Mouse (Mus musculus) left cerebral cortex, adult 8-10 months (tissue): ENCODE measurements around the gene Arhgap19. TPM values are rescaled to one million over a fixed set of nuclear protein-coding genes. Genes with fewer than 3 reads are reported as not detected.

ENCODE experiments used
- DNase-seq, 2 experiments: peaks; one replicate each; pipeline ENCODE4 v3.0.0; 2022; ENCODE audit warnings: low spot score in 2 of 2
- total RNA-seq, 4 experiments: library from RNA; stranded (reverse); gene quantifications; 2 replicates each; pipeline ENCODE4 v1.2.4; 2022

Arhgap19 gene
- total RNA-seq, 4 experiments from 2014 or later, result 3.2 to 5.5 (median 3.8) TPM

DNA sequence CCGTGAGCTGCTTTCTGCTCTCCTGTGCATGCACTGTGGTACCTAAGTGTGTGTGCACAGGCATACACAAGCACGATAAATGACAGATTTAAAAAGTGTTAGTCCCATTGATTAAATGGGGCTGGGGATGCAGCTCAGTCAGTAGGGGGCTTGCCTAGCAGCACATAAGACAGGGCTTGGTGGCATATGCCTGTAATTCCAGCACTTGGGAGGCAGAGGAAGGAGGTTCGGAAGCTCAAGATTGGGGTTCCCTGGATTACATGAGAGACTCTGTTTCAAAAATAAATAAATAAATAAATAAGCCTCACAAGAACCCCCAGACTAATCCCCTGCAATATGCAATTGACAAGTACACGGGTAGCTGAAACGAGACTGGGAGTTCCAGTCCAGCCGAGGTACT, 1.4 kb downstream of the Arhgap19 start:
- DNase-seq, result no peak

DNA sequence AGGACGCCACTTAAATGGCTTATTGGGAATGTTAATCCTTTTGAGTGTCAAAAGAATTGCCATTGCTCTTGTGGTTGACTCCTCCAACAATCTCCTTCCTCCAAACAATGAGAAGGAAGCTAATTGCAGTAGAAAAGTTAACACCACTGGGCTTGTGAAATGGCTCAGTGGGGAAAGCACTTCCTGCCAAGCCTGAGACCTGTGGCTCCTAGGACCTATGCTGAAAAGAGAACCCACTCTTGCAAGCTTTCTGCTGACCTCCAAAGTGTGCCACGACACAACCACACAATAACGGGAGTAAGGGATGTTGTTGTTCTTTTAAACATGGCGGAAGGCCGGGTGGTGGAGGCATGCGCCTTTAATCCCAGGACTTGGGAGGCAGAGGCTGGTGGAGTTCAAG, 4.3 kb downstream of the Arhgap19 start:
- DNase-seq, result no peak

DNA sequence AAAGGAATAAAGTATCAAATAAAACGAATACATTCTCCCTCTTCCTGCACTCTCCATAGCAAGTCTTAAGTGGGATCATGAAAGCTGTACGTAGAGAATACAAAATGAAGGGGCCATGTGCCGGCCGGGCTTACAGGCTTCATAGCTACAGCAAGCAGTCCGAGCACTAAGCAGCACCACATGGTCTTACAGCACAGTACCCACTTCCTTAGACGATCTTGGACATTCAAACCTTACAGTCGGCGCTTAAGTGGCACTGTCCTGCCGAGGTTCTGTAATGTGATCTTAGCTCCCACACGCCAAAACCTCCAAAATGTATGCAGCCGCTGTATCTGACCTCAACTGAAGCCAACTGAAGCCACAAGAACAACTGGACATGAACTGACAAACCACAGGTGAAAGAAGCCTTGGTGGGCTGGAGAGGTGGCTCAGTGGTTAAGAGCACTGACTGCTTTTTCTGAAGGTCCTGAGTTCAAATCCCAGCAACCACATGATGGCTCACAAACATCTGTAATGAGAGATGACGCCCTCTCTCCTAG, 5.0 kb downstream of the Arhgap19 start:
- DNase-seq, result no peak

DNA sequence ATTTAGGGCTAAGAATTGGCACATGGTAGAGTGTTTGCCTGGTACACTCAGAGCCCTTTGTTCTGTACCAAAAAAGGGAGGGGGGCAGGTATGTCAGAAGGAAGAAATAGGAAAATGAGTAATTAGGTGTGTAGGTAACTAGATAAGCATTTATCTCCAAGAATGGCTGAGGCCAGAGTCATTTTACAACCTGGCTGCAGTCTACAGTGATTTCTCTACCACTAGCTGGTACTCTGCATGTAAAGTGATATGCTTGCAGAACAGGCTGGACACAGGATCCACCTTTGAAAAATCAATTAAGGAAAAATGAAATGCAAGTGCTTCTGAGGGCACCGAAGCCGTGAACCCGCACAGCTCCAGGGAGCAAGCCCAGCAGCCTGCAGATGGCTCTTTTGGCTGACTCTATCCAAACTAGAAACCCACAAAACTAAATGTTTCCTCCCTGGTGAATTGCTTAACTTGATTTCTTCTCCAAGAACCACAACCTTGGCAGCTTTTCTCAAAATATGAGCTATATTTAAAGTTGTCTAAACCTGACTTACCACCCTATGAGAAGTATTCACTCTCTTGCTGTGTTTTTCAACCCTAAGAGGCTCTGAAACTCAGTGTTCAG, 5.6 kb downstream of the Arhgap19 start:
- no peak for DNase-seq

DNA sequence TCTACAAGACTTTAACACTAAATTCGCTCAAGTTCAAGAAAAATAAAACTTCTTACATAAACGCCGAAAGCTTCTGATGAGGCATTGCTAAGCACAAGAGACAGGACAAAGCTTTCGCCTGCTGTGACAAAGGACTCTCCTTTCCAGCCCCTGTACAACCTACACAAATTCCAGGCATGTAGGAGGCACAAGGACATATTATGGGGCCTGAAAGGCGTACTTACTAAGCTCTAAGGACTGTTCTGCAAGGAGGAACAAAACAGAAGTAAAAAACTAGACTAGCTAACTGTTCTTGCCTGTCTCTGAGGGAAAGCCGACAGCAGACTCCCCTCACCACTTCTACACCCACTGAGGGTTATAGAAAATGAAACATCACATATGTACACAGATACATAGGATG, 6.9 kb downstream of the Arhgap19 start:
- no peak for DNase-seq

DNA sequence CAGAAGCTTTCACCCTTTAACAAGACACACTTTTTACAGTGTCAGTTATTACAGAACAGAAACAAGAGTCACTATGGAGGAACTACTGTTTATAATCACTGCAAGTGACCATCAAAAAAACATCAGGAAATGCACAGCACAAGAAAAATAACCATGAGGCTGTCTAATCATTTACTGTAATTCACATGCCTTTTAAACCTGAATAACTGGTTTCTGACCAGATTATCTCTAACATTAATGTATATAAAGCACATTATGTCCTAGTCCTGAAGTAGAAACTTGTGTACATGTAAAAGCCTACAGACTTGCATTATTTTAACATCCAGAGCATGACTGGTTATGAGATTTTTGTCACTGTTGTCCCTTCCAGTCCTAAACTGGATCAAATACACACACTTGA, 7.8 kb downstream of the Arhgap19 start:
- no peak for DNase-seq

DNA sequence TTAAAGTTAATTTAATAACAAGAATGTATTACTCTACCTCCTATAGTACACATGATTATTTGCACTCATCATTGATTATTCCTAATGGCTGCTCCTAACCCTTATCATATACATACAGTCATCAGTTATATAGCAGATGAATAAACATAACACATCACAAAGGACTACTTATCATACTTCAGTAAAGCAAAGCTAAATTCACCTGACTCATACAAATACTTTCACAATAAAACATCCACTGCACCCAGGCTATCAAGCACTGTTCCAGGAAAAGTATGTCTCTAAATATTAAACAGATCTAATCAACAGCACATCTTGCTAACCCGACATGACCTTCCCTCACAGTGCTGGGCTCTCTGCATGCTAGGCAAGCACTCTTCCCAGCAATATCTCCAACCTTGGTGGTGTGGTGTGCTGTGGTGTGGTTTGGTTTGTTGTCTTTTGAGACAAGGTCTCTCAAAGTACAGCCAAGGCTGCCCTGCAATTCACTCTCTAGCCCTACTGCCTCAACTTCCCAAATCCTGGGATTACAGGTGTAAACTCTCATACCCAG, 8.8 kb downstream of the Arhgap19 start:
- no peak for DNase-seq

GRCm38 (mm10) chr19:41791384-41791783, 10.5 kb downstream of the Arhgap19 start:
- DNase-seq, result no peak

DNA sequence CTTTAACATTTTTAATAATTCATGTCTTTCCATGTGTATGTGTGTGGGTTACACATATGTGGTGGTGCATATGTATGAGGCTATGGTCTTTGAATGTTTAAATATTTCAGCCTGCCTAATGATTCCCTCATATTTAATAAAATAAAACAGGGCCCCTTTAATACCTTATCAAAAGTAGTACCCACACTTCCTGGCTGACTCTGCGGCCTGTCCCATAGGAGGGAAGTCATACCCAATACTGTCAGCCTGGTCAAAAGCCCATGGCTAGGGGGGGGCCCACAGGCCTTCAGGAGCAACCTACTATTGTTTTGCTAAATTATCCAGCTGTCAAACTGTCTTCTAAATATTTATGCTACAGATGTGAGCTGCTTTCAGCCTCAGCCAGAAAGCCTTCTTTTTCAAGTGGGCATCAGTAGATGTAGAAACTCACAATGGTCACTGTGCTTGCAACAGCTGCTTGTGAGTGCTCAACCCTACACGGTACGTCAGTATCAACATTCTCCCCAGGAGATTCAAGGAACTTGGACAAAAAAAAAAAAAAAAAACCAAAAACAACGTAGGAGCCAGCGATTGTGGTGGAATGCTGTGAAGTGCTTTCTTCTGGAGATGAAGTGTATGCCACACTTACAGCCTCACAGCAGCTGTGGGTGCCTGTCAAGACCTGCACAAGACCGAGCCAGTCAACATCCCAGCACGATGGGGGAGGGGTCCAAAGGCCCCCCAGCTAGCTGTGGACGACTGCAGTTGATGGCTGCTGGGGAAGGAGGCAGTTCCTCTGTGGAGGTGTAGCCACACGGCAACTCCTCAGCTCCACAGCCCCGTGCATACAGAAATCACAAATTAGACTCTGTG, 12.5 kb downstream of the Arhgap19 start:
- no peak for DNase-seq

DNA sequence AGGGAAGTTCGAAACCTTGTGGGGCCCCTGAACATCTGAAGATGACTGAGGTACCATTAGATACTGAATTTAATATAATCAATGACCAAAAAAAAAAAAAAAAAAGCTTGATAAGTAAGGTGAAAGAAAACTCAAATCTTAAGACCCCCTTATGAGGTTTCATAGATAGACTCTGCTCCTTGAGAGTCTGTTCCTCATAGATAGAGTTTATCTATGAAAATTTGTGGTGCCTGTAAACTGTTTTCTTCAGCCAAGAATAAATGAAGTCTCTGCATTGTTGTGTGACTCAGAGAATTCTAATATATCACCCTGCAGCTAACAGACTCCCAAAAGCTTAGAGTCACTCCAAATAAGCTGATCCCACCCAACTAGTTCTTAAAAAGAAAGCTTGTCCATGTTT, 15.0 kb downstream of the Arhgap19 start:
- no peak for DNase-seq

GRCm38 (mm10) chr19:41777514-41777913, 24.3 kb downstream of the Arhgap19 start:
- no peak for DNase-seq

DNA sequence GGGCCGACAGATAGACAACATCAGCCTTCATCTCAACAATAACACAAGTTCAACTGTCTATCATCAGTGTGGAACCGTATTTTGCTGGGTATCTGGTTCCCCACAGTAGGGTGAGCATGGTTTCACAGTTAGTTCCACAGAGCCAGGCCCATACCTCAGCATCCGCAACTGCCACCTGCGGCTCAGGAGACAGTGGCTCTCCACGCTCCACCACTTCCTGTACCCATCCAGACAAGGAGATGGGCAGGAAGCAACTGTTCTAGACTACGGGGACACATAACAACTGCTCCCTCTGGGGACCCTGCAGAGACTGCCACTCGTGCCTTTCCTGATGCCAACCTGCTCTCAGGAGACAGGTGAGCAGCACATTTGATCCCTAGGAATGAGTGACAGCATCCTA, 33.1 kb downstream of the Arhgap19 start:
- DNase-seq, result no peak

DNA sequence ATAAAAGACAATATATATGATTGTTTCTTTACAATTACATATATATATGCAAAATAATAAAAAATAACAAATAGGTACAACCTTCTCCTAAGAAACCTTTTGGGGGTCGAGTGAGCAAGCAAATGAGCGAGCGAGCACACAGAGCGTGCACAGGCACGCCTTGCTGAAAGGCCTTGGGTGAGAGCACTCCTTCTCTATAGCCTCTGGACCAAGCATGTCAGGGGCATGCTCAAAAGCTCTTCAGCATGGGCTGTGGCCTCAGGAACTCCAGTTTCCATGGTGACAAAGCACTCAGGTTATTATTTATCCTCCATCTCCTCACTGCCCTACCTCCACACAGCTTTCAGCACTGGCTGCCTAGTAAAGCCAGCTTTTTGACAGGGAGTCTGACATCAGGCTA, 35.2 kb downstream of the Arhgap19 start:
- no peak for DNase-seq

DNA sequence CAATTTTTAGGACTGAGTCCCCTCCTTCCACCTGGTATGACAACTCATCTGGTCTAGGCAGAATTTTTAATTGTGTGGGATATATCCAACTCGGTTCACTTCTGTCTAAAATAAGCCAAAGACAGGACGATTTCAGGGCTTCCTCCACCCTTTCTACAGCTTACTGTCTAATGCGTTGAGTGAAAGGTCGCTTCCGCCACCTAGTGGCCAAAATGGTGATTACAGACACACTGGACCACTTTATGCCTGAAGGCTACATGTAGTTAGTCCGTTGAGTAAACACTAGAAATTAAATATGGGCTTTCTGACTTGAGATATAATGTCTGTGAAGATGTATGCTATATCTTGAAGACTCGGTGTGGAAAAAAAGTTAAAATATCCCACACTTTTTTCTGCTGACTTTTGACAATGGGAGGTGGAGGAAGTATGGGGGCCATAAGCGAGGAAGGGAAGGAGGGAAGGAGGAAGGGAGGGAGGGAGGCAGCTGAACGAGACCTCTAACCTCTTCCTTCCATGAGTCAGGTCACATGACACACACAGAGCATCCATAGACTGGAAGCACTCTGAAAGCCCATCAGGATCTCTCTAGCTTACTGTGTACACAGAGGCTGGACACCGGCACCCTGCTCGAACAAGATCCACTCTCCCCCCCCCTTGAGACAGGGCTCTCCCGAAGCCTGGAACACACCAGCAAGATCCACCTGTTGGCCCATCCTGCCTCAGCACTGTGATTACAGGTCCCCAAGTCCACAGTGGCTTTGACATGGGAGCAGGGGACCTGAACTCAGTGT, 37.8 kb downstream of the Arhgap19 start:
- peak; percentile 73 to 97 for DNase-seq

- no peak for DNase-seq
Measured at GRCm38 (mm10) chr19:41761529-41761928, 40.3 kb downstream of the Arhgap19 start.

GRCm38 (mm10) chr19:41759765-41760164, 42.1 kb downstream of the Arhgap19 start:
- DNase-seq, result no peak

DNA sequence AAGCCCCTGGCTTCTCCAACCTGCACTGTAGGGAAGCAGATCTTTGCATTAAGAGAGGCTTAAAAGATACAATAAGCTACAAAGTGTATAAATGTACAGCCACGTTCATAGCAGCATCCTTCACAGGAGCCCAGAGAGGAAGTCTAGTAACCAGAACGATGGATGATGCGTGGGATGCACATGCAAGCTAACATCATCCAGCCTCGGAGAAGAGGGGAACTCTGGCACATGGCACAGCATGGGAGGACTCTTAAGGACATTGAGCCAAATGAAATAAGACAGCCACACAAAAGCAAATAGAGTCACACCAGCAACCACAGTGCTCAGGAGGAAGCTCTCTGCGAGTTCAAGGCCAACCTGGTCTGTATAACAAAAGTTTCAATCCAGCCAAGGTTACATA, 42.6 kb downstream of the Arhgap19 start:
- no peak for DNase-seq

- no peak for DNase-seq
Measured at GRCm38 (mm10) chr19:41754760-41755159, 47.1 kb downstream of the Arhgap19 start.

DNA sequence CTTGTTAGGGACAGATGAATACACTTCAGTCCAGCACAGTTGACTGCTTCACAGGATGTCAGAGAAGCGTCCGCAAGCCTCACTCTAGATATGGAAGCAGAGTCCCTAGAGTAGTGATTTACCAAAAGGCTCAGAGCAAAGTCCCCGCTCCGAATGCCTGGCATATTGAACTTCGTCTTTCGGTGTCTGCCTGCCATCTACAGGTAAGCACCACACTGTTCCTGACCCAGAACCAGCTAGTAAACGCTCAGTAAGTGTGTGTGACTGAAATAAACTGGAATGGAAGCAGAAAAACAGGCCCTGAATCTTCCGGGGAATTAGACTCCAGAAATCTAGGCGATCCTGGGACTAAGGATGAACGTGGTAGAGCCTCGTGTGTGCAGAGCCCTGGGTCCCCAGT, 49.9 kb downstream of the Arhgap19 start:
- DNase-seq, result no peak

GRCm38 (mm10) chr19:41747436-41747835, 54.4 kb downstream of the Arhgap19 start:
- no peak for DNase-seq

- peak in 1 of 2 experiments; percentile 73 for DNase-seq
Measured at GRCm38 (mm10) chr19:41745941-41746557, 55.8 kb downstream of the Arhgap19 start.
